ENCODE assay signal across 16 mouse cellular contexts in the genomic region with DNA sequence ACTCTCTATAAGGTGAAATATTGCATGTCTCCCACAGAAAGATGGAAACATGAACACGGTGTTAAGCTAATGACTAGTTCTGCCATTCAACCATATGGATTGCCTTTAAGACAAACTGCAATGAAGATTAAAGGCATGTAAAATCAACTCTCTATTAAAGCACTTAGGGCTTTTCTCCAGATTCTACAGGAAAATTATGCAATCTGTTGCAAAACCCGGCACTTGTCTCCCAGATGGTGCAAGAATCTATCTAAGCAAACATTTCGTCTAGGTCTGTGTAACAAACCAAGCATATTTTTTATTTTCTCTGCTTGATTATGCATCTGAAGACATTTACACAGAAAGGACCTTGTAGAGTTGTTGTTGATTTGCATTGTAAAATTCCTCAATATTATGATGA.
A peak's percentile ranks its signal among the peaks of the same experiment; 100 is the strongest.
DNase-seq lines count a peak whose midpoint lies in the region.
"Had no signal": no experiment of that assay in that cellular context is flagged by ENCODE, and none has a peak within 500 bp of the region (broad histone marks: within the 10 kb centered on the region; RNA-seq: fewer than 3 reads in every experiment).

No protein-coding gene starts in this region.

- intact Hi-C loops in left cerebral cortex, postnatal 4 days (cut with DNase I): no loop called here

- peak; percentile 9 for DNase-seq in adrenal gland, postnatal 10 days
- DNase-seq in adrenal gland, adult 8-10 months: no peak
- DNase-seq in left cerebral cortex, adult 11 months (ENCODE audit: low spot score): peak; percentile 0
- DNase-seq in left cerebral cortex, postnatal 4 days: no peak
- DNase-seq in right cerebral cortex, adult 18-20 months: peak; percentile 2
- DNase-seq in right cerebral cortex, postnatal 14 days: no peak
- peak; percentile 61 for DNase-seq in telencephalon, adult 2 months (ENCODE audit: low read depth, low spot score)
- no peak for DNase-seq in ovary, adult 18-20 months (ENCODE audit: low spot score)
- DNase-seq: cerebellum, adult 11-12 months; cerebellum, postnatal 36 days; heart, postnatal 36 days; kidney, adult 11 months; liver, postnatal 0 days; midbrain, embryonic 14.5 days; retina, postnatal 1 day; thymus, postnatal 25 days had no signal

Comparison
In these comparisons a context has a peak if more than half of its experiments do, and no peak if none do; other contexts are left out.
1. DNase-seq: peak in adrenal gland, postnatal 10 days (single experiment), left cerebral cortex, adult 11 months (single experiment), right cerebral cortex, adult 18-20 months (single experiment) and telencephalon, adult 2 months (single experiment); none in adrenal gland, adult 8-10 months (single experiment), left cerebral cortex, postnatal 4 days (single experiment), right cerebral cortex, postnatal 14 days (single experiment) and ovary, adult 18-20 months (single experiment).